Mouse (Mus musculus) liver, embryonic 15.5 days (tissue): ENCODE results near the gene Daxx. TPM values are rescaled to one million over a fixed set of nuclear protein-coding genes. Genes with fewer than 3 reads are reported as not detected.
"Not testable (repeated sequence)": the region's sequence is repeated elsewhere in the genome, so short reads cannot be mapped to it uniquely, and the experiment has no call there.

Experiments
- ATAC-seq: fragments of 200-750 bp; cut with Nextera tagmentation; 2 replicates; pipeline ENCODE4 v1.8.0; 2017; ENCODE audit warnings: moderate number of reproducible peaks, mild to moderate bottlenecking, moderate library complexity; ENCODE audit not compliant: insufficient read depth
- H3K27ac ChIP-seq: fragments of 300-500 bp; sonication (generic); replicated peaks from 2 replicates; pipeline ENCODE4 v1.5.1; 2015; ENCODE audit warnings: mild to moderate bottlenecking, inconsistent platforms
- H3K27me3 ChIP-seq: fragments of 300-500 bp; sonication (generic); 2 replicates; pipeline ENCODE4 v1.6.1; 2015; ENCODE audit warnings: mild to moderate bottlenecking, inconsistent platforms
- H3K36me3 ChIP-seq: fragments of 300-500 bp; sonication (generic); replicated peaks from 2 replicates; pipeline ENCODE4 v1.6.1; 2015; ENCODE audit warnings: moderate library complexity, mild to moderate bottlenecking, inconsistent platforms
- H3K4me1 ChIP-seq: fragments of 300-500 bp; sonication (generic); replicated peaks from 2 replicates; pipeline ENCODE4 v1.6.1; 2015; ENCODE audit warnings: inconsistent platforms
- H3K4me2 ChIP-seq: fragments of 300-500 bp; sonication (generic); 2 replicates; pipeline ENCODE4 v1.6.1; 2015; ENCODE audit warnings: moderate library complexity, mild to moderate bottlenecking, inconsistent platforms
- H3K4me3 ChIP-seq: fragments of 300-500 bp; sonication (generic); replicated peaks from 2 replicates; pipeline ENCODE4 v1.5.1; 2015; ENCODE audit warnings: mild to moderate bottlenecking, inconsistent platforms
- H3K9ac ChIP-seq: fragments of 300-500 bp; sonication (generic); 2 replicates; pipeline ENCODE4 v1.6.1; 2015; ENCODE audit warnings: moderate library complexity, mild to moderate bottlenecking, inconsistent platforms
- H3K9me3 ChIP-seq: fragments of 300-500 bp; sonication (generic); replicated peaks from 2 replicates; pipeline ENCODE4 v1.6.1; 2016; ENCODE audit warnings: inconsistent platforms
- whole genome bisulfite sequencing: fragments of 180-500 bp; shearing (Covaris S2); methylation state at CpG from one replicate; pipeline ENCODE4 v1.1.7; 2015; ENCODE audit warnings: mixed read lengths; ENCODE audit not compliant: insufficient replicate concordance; 5-methylcytosine and 5-hydroxymethylcytosine counted together
- polyA plus RNA-seq: library from polyadenylated mRNA; unstranded; fragments of >200 nt; fragmentation: Nextera tagmentation; extraction: Ambion mirVana; gene quantifications from 2 replicates; pipeline ENCODE4 v1.2.1, GENCODE M21; 2015

The Daxx gene
- polyA plus RNA-seq, 1 experiment from 2014 or later, result 18.7 TPM

GRCm38 (mm10) chr17:33948905-33949537 is 39.8 kb downstream of the Daxx start:
- ATAC-seq, result no peak
- Histone ChIP-seq H3K4me2 (no peak overlapping the region), H3K27me3 (no peaks in the 10 kb centered on the region)

GRCm38 (mm10) chr17:33950131-33950625 is 41.0 kb downstream of the Daxx start:
- Histone ChIP-seq H3K27me3 (no peaks in the 10 kb centered on the region), H3K9me3 (no peaks in the 10 kb centered on the region), H3K27ac (no peak overlapping the region), H3K4me2 (peak overlapping the region; percentile 96), H3K4me3 (peak overlapping the region; percentile 81), H3K4me1 (peaks cover 64% of the 10 kb centered on the region), H3K36me3 (peaks cover 63% of the 10 kb centered on the region), H3K9ac (0 out of 2 replicates have a peak overlapping the region, but pooled peaks have one; percentile 53)
- no peak for ATAC-seq
- 66% methylated on average over 10 of the region's 10 CpGs for WGBS

More at GRCm38 (mm10) chr17:33948905-33949537, 39.8 kb downstream of the Daxx start:
- no peak overlapping the region for H3K27ac ChIP-seq
- H3K36me3 ChIP-seq, result peaks cover 69% of the 10 kb centered on the region
- 77% methylated on average over 19 of the region's 19 CpGs for WGBS
- no peak overlapping the region for H3K4me3 ChIP-seq
- H3K9me3 ChIP-seq, result no peaks in the 10 kb centered on the region
- no peak overlapping the region for H3K9ac ChIP-seq
- H3K4me1 ChIP-seq, result peaks cover 55% of the 10 kb centered on the region

GRCm38 (mm10) chr17:33951021-33951946 is 42.1 kb downstream of the Daxx start, which contains the start of gene B3galt4:
Gene B3galt4 (minus strand): TSS chr17:33951488.
- WGBS, result under 1% methylated on average over 45 of the region's 45 CpGs
- Histone ChIP-seq H3K9ac (peak within 1 kb of the TSS; percentile 53), H3K27me3 (no peaks in the 10 kb centered on the region), H3K27ac (peak within 1 kb of the TSS; percentile 90), H3K4me1 (peaks cover 64% of the 10 kb centered on the region), H3K4me2 (peak within 1 kb of the TSS; percentile 96), H3K9me3 (no peaks in the 10 kb centered on the region), H3K4me3 (peak within 1 kb of the TSS; percentile 81), H3K36me3 (peaks cover 53% of the 10 kb centered on the region)
- ATAC-seq, result peak; percentile 63

GRCm38 (mm10) chr17:33952015-33952414 is 42.8 kb downstream of the Daxx start:
- peaks cover 53% of the 10 kb centered on the region for H3K36me3 ChIP-seq
- H3K4me1 ChIP-seq, result peaks cover 71% of the 10 kb centered on the region
- 64% methylated on average over 13 of the region's 13 CpGs for WGBS
- peak overlapping the region; percentile 90 for H3K27ac ChIP-seq
- peak overlapping the region; percentile 53; the same call in 1 of the 2 replicates for H3K9ac ChIP-seq
- H3K4me3 ChIP-seq, result peak overlapping the region; percentile 81
- H3K4me2 ChIP-seq, result peak overlapping the region; percentile 96
- not testable (repeated sequence) for H3K9me3 ChIP-seq, ATAC-seq, H3K27me3 ChIP-seq

- ATAC-seq, result no peak
- peaks cover 55% of the 10 kb centered on the region for H3K36me3 ChIP-seq
- peaks cover 79% of the 10 kb centered on the region for H3K4me1 ChIP-seq
- peak overlapping the region; percentile 87 for H3K27ac ChIP-seq
- no peaks in the 10 kb centered on the region for H3K9me3 ChIP-seq
- 66% methylated on average over 4 of the region's 4 CpGs for WGBS
- no peaks in the 10 kb centered on the region for H3K27me3 ChIP-seq
- peak overlapping the region; percentile 96 for H3K4me2 ChIP-seq
- peak overlapping the region; percentile 89 for H3K9ac ChIP-seq
- H3K4me3 ChIP-seq, result peak overlapping the region; percentile 81
Observed at GRCm38 (mm10) chr17:33952879-33953278, 43.7 kb downstream of the Daxx start.

- WGBS, result 44% methylated on average over 3 of the region's 3 CpGs
- Histone ChIP-seq H3K27me3 (no peaks in the 10 kb centered on the region), H3K9me3 (no peaks in the 10 kb centered on the region), H3K9ac (peak overlapping the region; percentile 89), H3K36me3 (peaks cover 57% of the 10 kb centered on the region), H3K4me2 (peak overlapping the region; percentile 96), H3K4me3 (peak overlapping the region; percentile 81), H3K27ac (peak overlapping the region; percentile 87), H3K4me1 (peaks cover 75% of the 10 kb centered on the region)
- no peak for ATAC-seq
Observed at GRCm38 (mm10) chr17:33953310-33953709, 44.1 kb downstream of the Daxx start.

GRCm38 (mm10) chr17:33953961-33954565 is 44.8 kb downstream of the Daxx start:
- H3K4me3 ChIP-seq, result peak overlapping the region; percentile 81
- H3K27ac ChIP-seq, result peak overlapping the region; percentile 87
- H3K4me2 ChIP-seq, result peak overlapping the region; percentile 96
- peaks cover 57% of the 10 kb centered on the region for H3K36me3 ChIP-seq
- ATAC-seq, result no peak
- no peaks in the 10 kb centered on the region for H3K27me3 ChIP-seq
- H3K4me1 ChIP-seq, result peaks cover 68% of the 10 kb centered on the region
- WGBS, result 18% methylated on average over 5 of the region's 5 CpGs
- peak overlapping the region; percentile 89 for H3K9ac ChIP-seq
- no peaks in the 10 kb centered on the region for H3K9me3 ChIP-seq

GRCm38 (mm10) chr17:33954646-33955554 is 45.7 kb downstream of the Daxx start:
- peaks cover 59% of the 10 kb centered on the region for H3K36me3 ChIP-seq
- peak; percentile 3; the same call in 1 of the 2 replicates for ATAC-seq
- peak overlapping the region; percentile 81 for H3K4me3 ChIP-seq
- WGBS, result under 1% methylated on average over 33 of the region's 33 CpGs
- H3K4me1 ChIP-seq, result peaks cover 65% of the 10 kb centered on the region
- peak overlapping the region; percentile 87 for H3K27ac ChIP-seq
- no peaks in the 10 kb centered on the region for H3K9me3 ChIP-seq
- H3K9ac ChIP-seq, result peak overlapping the region; percentile 89
- H3K27me3 ChIP-seq, result no peaks in the 10 kb centered on the region
- H3K4me2 ChIP-seq, result peak overlapping the region; percentile 96

GRCm38 (mm10) chr17:33955555-33956214 is 46.5 kb downstream of the Daxx start, which contains the start of the genes Vps52 and Rps18:
Gene Vps52 (plus strand): TSS chr17:33955812.
Gene Rps18 (minus strand): TSS chr17:33956001.
- H3K9me3 ChIP-seq, result no peaks in the 10 kb centered on the region
- under 1% methylated on average over 50 of the region's 50 CpGs for WGBS
- H3K4me3 ChIP-seq, result peak within 1 kb of the TSS; percentile 81
- H3K36me3 ChIP-seq, result peaks cover 60% of the 10 kb centered on the region
- no peaks in the 10 kb centered on the region for H3K27me3 ChIP-seq
- H3K4me2 ChIP-seq, result peak within 1 kb of the TSS; percentile 96
- H3K27ac ChIP-seq, result peak within 1 kb of the TSS; percentile 93
- peak; percentile 84 for ATAC-seq
- H3K4me1 ChIP-seq, result peaks cover 57% of the 10 kb centered on the region
- H3K9ac ChIP-seq, result peak within 1 kb of the TSS; percentile 89
